In the genomic region with DNA sequence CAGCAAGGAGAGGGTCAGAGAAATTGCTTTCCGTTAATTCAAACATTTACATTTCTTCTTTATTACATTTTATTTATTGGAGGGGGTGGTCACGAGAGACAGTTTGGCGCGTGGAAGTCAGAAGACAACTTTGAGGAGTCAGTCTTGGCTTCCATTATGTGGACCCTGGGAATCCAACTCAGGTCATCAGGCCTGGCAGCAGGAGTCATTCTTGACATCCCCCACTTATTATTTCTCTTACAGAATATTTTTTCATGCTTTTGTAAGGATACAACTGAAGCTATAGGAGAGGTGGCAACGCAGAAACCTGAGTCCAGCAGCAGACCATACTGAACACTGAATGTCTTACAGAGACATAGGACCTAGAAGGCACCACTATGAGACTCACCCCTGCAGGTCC, we compare ENCODE assay signal across 8 mouse cellular contexts. TPM values are rescaled to one million over a fixed set of nuclear protein-coding genes. Genes with fewer than 3 reads are reported as not detected.
DNase-seq lines count a peak whose midpoint lies in the region; ATAC-seq and TF ChIP-seq lines count a peak whose summit lies in the region.

No protein-coding gene starts in this region.

- 64% methylated on average over 5 of the region's 5 CpGs for WGBS in heart, embryonic 11.5 days (ENCODE audit: insufficient replicate concordance)
- 49% methylated on average over 5 of the region's 5 CpGs for WGBS in limb, embryonic 15.5 days
- 48% methylated on average over 5 of the region's 5 CpGs for WGBS in stomach, postnatal 0 days

- intact Hi-C loops in heart, postnatal 36 days (cut with DNase I), result loop anchor here (2.0 to 5.0 kb wide), 2 partner anchors 87 to 110 kb away; no protein-coding TSS in a partner anchor
- intact Hi-C loops in left cerebral cortex, postnatal 25 days (cut with DNase I), result loop anchor here (5.0 kb wide), 1 partner anchor 37 kb away; no protein-coding TSS in a partner anchor

- 0 out of 2 replicates have a peak, but pooled peaks cover 5% of the 10 kb centered on the region for H3K27me3 ChIP-seq in heart, embryonic 11.5 days (ENCODE audit: control insufficient read depth, insufficient read depth, low read length)
- peaks cover 26% of the 10 kb centered on the region for H3K27me3 ChIP-seq in megakaryocyte, embryonic 14.5 days (replicated peaks)
- peaks cover 7% of the 10 kb centered on the region; the same call in 1 of the 2 replicates for H3K27me3 ChIP-seq in limb, embryonic 15.5 days
- H3K27me3 ChIP-seq in stomach, postnatal 0 days (ENCODE audit: control insufficient read depth, insufficient read depth, low read length), result no peaks in the 10 kb centered on the region

- no peaks in the 10 kb centered on the region for H3K9me3 ChIP-seq in heart, embryonic 11.5 days (replicated peaks; ENCODE audit: control insufficient read depth, low read length)
- peaks cover 8% of the 10 kb centered on the region for H3K9me3 ChIP-seq in megakaryocyte, embryonic 14.5 days
- H3K9me3 ChIP-seq in limb, embryonic 15.5 days, result no peaks in the 10 kb centered on the region
- no peaks in the 10 kb centered on the region for H3K9me3 ChIP-seq in stomach, postnatal 0 days (ENCODE audit: control insufficient read depth, low read length)

- TF ChIP-seq EP300 in stomach, postnatal 0 days (optimal IDR thresholded peaks at IDR 0.05), result no peak

- no peak for TF ChIP-seq CTCF in stomach, postnatal 0 days (IDR thresholded peaks at IDR 0.05; ENCODE audit: low read depth)

- H3K9ac ChIP-seq in heart, embryonic 11.5 days (ENCODE audit: low read depth, low read length), result no peak overlapping the region
- H3K9ac ChIP-seq in limb, embryonic 15.5 days, result no peak overlapping the region
- H3K9ac ChIP-seq in stomach, postnatal 0 days (ENCODE audit: low read length), result no peak overlapping the region

- DNase-seq in heart, postnatal 36 days, result no peak
- DNase-seq in stomach, postnatal 0 days (ENCODE audit: low spot score), result no peak
- DNase-seq in left cerebral cortex, postnatal 25 days (ENCODE audit: low spot score in 2 of 2), result no peak
- no peak for DNase-seq in right cerebral cortex, postnatal 14 days

- no peaks in the 10 kb centered on the region for H3K36me3 ChIP-seq in heart, embryonic 11.5 days (ENCODE audit: control insufficient read depth, insufficient read depth, low read length)
- peaks cover 12% of the 10 kb centered on the region for H3K36me3 ChIP-seq in megakaryocyte, embryonic 14.5 days (replicated peaks; ENCODE audit: low read length)
- no peaks in the 10 kb centered on the region for H3K36me3 ChIP-seq in limb, embryonic 15.5 days
- no peaks in the 10 kb centered on the region for H3K36me3 ChIP-seq in stomach, postnatal 0 days (ENCODE audit: control insufficient read depth, insufficient read depth, low read length)

- peak overlapping the region; percentile 100 for H3K4me2 ChIP-seq in heart, embryonic 11.5 days
- peak overlapping the region; percentile 85; the same call in 1 of the 2 replicates for H3K4me2 ChIP-seq in limb, embryonic 15.5 days
- H3K4me2 ChIP-seq in stomach, postnatal 0 days (replicated peaks; ENCODE audit: low read depth), result peak overlapping the region; percentile 90; the same call in 1 of the 2 replicates

- no peak overlapping the region for H3K4me3 ChIP-seq in heart, embryonic 11.5 days (ENCODE audit: low read depth, low read length)
- peak overlapping the region; percentile 53 for H3K4me3 ChIP-seq in megakaryocyte, embryonic 14.5 days (replicated peaks)
- peak overlapping the region; percentile 78; the same call in 1 of the 2 replicates for H3K4me3 ChIP-seq in limb, embryonic 15.5 days
- H3K4me3 ChIP-seq in stomach, postnatal 0 days (ENCODE audit: low read depth, low read length), result peak overlapping the region; percentile 79

- no peak overlapping the region for H3K27ac ChIP-seq in heart, embryonic 11.5 days (ENCODE audit: low read depth, low read length)
- H3K27ac ChIP-seq in limb, embryonic 15.5 days, result no peak overlapping the region; the same call in 1 of the 2 replicates
- no peak overlapping the region; the same call in 1 of the 2 replicates for H3K27ac ChIP-seq in stomach, postnatal 0 days (replicated peaks)

- no peak for ATAC-seq in heart, embryonic 11.5 days (replicated peaks; ENCODE audit: insufficient number of reproducible peaks, low FRiP score, low TSS enrichment)
- ATAC-seq in megakaryocyte, adult 5-6 weeks (ENCODE audit: poor library complexity, severe bottlenecking), result no peak
- ATAC-seq in limb, embryonic 15.5 days (ENCODE audit: insufficient number of reproducible peaks, low FRiP score, low TSS enrichment, low read depth), result no peak
- no peak for ATAC-seq in stomach, postnatal 0 days (ENCODE audit: low FRiP score, low TSS enrichment)

- H3K4me1 ChIP-seq in heart, embryonic 11.5 days (ENCODE audit: control insufficient read depth, insufficient read depth, low read length), result peaks cover 13% of the 10 kb centered on the region; the same call in 1 of the 2 replicates
- H3K4me1 ChIP-seq in megakaryocyte, embryonic 14.5 days, result peaks cover 69% of the 10 kb centered on the region
- H3K4me1 ChIP-seq in limb, embryonic 15.5 days, result peaks cover 11% of the 10 kb centered on the region
- 0 out of 2 replicates have a peak, but pooled peaks cover 2% of the 10 kb centered on the region for H3K4me1 ChIP-seq in stomach, postnatal 0 days (replicated peaks; ENCODE audit: control insufficient read depth, insufficient read depth)

RNA-seq across cellular contexts. Expression of a gene that starts 0.7 kb away (rescaled TPM):
- 11.4 and 12.2 TPM in 2 replicates for polyA plus RNA-seq in heart, embryonic 11.5 days (2014; fragmentation: Nextera tagmentation; extraction: Ambion mirVana)
- 1 to 10 TPM; 5.5 to 6.5 TPM for total RNA-seq in heart, postnatal 36 days (2021)
- 1.7 and 6.4 TPM in 2 replicates for polyA plus RNA-seq in megakaryocyte, embryonic 14.5 days (2012; ENCODE audit: insufficient read depth, low replicate concordance)
- 60.6 and 61.8 TPM in 2 replicates for total RNA-seq in megakaryocyte, adult 5-6 weeks (2015)
- total RNA-seq in megakaryocyte, adult 5-6 weeks (2017), result 35.5 and 46.5 TPM in 2 replicates
- 9.3 and 11.4 TPM in 2 replicates for polyA plus RNA-seq in limb, embryonic 15.5 days (2015; fragmentation: Nextera tagmentation; extraction: Ambion mirVana)
- polyA plus RNA-seq in stomach, postnatal 0 days (2015; fragmentation: Nextera tagmentation; extraction: Ambion mirVana), result 5.3 and 7.3 TPM in 2 replicates
- 10 to 100 TPM; 14.2 to 23.3 TPM for total RNA-seq in left cerebral cortex, postnatal 25 days (2021)

RNA-seq across cellular contexts. Expression of a gene that starts 55.5 kb away (rescaled TPM):
- polyA plus RNA-seq in heart, embryonic 11.5 days (2014; fragmentation: Nextera tagmentation; extraction: Ambion mirVana), result 20.0 and 20.4 TPM in 2 replicates
- 10 to 100 TPM; 13.8 to 14.7 TPM for total RNA-seq in heart, postnatal 36 days (2021)
- 29.4 and 46.8 TPM in 2 replicates for polyA plus RNA-seq in megakaryocyte, embryonic 14.5 days (2012; ENCODE audit: insufficient read depth, low replicate concordance)
- 16.9 and 17.9 TPM in 2 replicates for total RNA-seq in megakaryocyte, adult 5-6 weeks (2015)
- total RNA-seq in megakaryocyte, adult 5-6 weeks (2017), result 18.1 and 20.2 TPM in 2 replicates
- polyA plus RNA-seq in limb, embryonic 15.5 days (2015; fragmentation: Nextera tagmentation; extraction: Ambion mirVana), result 16.4 and 19.2 TPM in 2 replicates
- polyA plus RNA-seq in stomach, postnatal 0 days (2015; fragmentation: Nextera tagmentation; extraction: Ambion mirVana), result 11.1 and 12.3 TPM in 2 replicates
- 10 to 100 TPM; 24.4 to 24.6 TPM for total RNA-seq in left cerebral cortex, postnatal 25 days (2021)
